Mouse (Mus musculus): ENCODE measurements at regions not wholly inside any gene's neighbourhood (a gene's known extent, or its start where the extent isn't known, plus 50 kb on each side); places are given as distances from the start of the nearest gene placed in this dataset.
"Not testable (repeated sequence)": the region's sequence is repeated elsewhere in the genome, so short reads cannot be mapped to it uniquely, and the experiment has no call there.

DNA sequence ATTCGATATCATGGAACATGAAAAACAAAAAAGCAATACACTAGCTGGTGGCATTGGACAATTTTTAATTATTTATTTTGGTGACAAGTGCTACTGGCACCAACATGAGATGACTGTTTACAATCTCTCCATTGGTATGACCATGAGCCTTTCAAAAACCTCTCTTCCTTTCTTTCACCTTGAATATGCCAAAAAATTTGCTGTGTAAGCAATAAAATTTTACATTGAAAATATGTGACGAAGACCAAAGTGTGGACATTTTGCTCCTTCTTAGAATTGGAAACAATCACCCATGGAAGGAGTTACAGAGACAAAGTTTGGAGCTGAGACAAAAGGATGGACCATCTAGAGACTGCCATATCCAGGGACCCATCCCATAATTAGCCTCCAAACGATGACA, 83.4 kb upstream of the Gm49339 start:
- H3K79me2 ChIP-seq (replicated peaks; ENCODE audit: control insufficient read depth, insufficient read depth, low read length); H3K36me3 ChIP-seq (ENCODE audit: control insufficient read depth, insufficient read depth, low read length); H3K9ac ChIP-seq (ENCODE audit: low read depth, low read length); H3K4me1 ChIP-seq (ENCODE audit: control insufficient read depth, insufficient read depth, low read length); H3K27ac ChIP-seq; H3K4me3 ChIP-seq; H3K27me3 ChIP-seq (ENCODE audit: control insufficient read depth, insufficient read depth, low read length); DNase-seq; intact Hi-C loops (cut with DNase I): not testable (repeated sequence)
- WGBS, result 71% methylated on average over 3 of the region's 3 CpGs

DNA sequence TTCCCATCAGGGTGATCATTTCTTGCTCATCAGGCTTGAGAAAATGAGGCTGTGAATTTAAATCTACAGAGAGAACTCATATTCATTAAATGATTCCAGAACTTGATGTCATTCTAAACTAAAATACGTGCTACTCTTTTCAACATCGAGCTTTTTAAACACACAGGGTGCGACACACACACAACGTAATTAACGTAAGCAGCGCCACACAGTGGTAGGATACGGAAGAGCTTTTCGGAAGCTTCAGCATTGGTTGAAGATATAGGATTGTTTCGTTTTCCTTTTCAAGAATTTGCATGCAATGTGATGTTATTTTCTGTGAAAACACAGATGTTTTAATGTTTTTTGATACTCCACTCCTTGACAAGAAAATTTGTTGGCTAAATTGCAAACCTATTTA, 75.3 kb upstream of the Gm49339 start:
- no peaks in the 10 kb centered on the region for H3K4me1 ChIP-seq (ENCODE audit: control insufficient read depth, insufficient read depth, low read length)
- no peak overlapping the region for H3K27ac ChIP-seq
- H3K4me3 ChIP-seq, result no peak overlapping the region
- whole genome bisulfite sequencing, result 3% methylated on average over 9 of the region's 9 CpGs
- H3K79me2 ChIP-seq (replicated peaks; ENCODE audit: control insufficient read depth, insufficient read depth, low read length), result no peaks in the 10 kb centered on the region
- no peak overlapping the region for H3K9ac ChIP-seq (ENCODE audit: low read depth, low read length)
- TF ChIP-seq POLR2A (IDR thresholded peaks at IDR 0.05; ENCODE audit: insufficient read depth, low read depth, low read length), result no peak
- no peak for TF ChIP-seq EP300 (IDR thresholded peaks at IDR 0.05; ENCODE audit: insufficient read depth, low read depth, low read length)
- peak; percentile 72 for TF ChIP-seq CTCF (IDR thresholded peaks at IDR 0.05)
- DNase-seq, result peak; percentile 26 to 27
- intact Hi-C loops (cut with DNase I), result loop anchor here (2.0 to 10.0 kb wide), 2 partner anchors 520 to 700 kb away; no protein-coding TSS in a partner anchor
- H3K36me3 ChIP-seq (ENCODE audit: control insufficient read depth, insufficient read depth, low read length), result no peaks in the 10 kb centered on the region
- no peaks in the 10 kb centered on the region for H3K27me3 ChIP-seq (ENCODE audit: control insufficient read depth, insufficient read depth, low read length)

DNA sequence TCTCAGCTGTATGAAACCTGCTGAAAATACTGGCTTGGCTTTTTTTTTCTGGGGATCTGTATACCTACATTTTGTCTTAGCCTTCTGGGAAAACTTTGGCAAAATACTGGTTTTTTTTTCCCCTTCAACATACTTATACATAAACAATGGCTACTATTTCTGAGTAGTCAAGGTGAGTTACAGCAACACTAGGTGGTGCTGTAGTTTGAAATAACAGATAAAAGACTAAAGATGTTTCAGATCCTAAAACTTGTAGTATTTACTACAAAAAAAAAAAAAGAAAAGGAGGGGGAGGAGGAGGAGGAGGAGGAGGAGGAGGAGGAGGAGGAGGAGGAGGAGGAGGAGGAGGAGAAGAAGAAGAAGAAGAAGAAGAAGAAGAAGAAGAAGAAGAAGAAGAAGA, 67.6 kb upstream of the Gm49339 start:
- no peak for TF ChIP-seq POLR2A (IDR thresholded peaks at IDR 0.05; ENCODE audit: insufficient read depth, low read depth, low read length)
- TF ChIP-seq CTCF (IDR thresholded peaks at IDR 0.05), result no peak
- no peak for TF ChIP-seq EP300 (IDR thresholded peaks at IDR 0.05; ENCODE audit: insufficient read depth, low read depth, low read length)
- intact Hi-C loops (cut with DNase I), result no loop called here
- no peaks in the 10 kb centered on the region for H3K27me3 ChIP-seq (ENCODE audit: control insufficient read depth, insufficient read depth, low read length)

DNA sequence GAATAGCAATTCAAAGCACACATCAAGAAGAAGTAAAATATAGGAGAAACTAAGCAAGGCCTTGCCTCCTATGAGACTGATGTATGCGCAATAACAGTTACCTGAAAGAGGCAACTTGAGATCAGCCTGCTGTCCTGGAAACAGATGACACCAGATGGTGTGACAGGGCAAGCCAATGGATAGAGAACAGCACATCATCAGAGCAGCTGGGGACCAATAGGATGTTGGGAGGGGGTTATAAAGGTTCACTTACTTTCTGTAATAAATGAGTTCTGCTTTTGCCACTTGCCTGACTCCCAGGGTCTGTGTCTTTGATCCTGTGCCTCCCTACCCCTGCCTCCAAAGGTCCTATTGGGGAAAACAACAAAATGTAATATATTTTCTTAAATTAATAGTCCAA, 65.9 kb upstream of the Gm49339 start:
- no peak overlapping the region for H3K9ac ChIP-seq (ENCODE audit: low read depth, low read length)
- DNase-seq, result no peak
- H3K27me3 ChIP-seq (ENCODE audit: control insufficient read depth, insufficient read depth, low read length), result no peaks in the 10 kb centered on the region
- H3K4me3 ChIP-seq, result no peak overlapping the region
- intact Hi-C loops (cut with DNase I), result no loop called here
- no peaks in the 10 kb centered on the region for H3K79me2 ChIP-seq (replicated peaks; ENCODE audit: control insufficient read depth, insufficient read depth, low read length)
- H3K36me3 ChIP-seq (ENCODE audit: control insufficient read depth, insufficient read depth, low read length), result no peaks in the 10 kb centered on the region
- no peak overlapping the region for H3K27ac ChIP-seq
- no peak for TF ChIP-seq CTCF (IDR thresholded peaks at IDR 0.05)
- TF ChIP-seq POLR2A (IDR thresholded peaks at IDR 0.05; ENCODE audit: insufficient read depth, low read depth, low read length), result no peak
- no peak for TF ChIP-seq EP300 (IDR thresholded peaks at IDR 0.05; ENCODE audit: insufficient read depth, low read depth, low read length)
- H3K4me1 ChIP-seq (ENCODE audit: control insufficient read depth, insufficient read depth, low read length), result no peaks in the 10 kb centered on the region
- WGBS, result 98% methylated on average over 1 of the region's 1 CpGs

More for the DNA sequence above, 67.6 kb upstream of the Gm49339 start:
- Histone ChIP-seq H3K4me3 (no peak overlapping the region), H3K36me3 (ENCODE audit: control insufficient read depth, insufficient read depth, low read length) (no peaks in the 10 kb centered on the region), H3K27ac (no peak overlapping the region), H3K4me1 (ENCODE audit: control insufficient read depth, insufficient read depth, low read length) (no peaks in the 10 kb centered on the region), H3K9ac (ENCODE audit: low read depth, low read length) (no peak overlapping the region), H3K79me2 (replicated peaks; ENCODE audit: control insufficient read depth, insufficient read depth, low read length) (no peaks in the 10 kb centered on the region)
- no peak for DNase-seq

DNA sequence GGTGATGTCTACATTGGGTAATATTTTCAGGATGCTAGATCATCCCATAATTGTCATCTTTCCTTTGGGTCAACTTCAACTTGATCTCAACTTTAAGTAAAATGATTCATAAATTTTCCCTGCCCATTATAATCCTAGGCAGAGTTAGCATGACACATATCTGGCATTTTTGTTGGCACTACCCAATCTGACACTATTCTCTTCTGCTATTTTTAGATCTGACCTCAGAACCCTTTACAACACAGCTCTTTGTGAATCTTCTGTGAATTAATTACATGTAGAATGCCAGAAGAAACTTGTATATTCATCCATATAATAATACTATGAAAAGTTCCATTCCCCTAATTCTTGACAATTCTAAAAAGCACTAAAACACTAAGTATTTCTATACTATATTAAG, 63.7 kb upstream of the Gm49339 start:
- intact Hi-C loops (cut with DNase I), result no loop called here
- Histone ChIP-seq H3K4me3 (no peak overlapping the region), H3K27ac (no peak overlapping the region), H3K9ac (ENCODE audit: low read depth, low read length) (no peak overlapping the region), H3K36me3 (ENCODE audit: control insufficient read depth, insufficient read depth, low read length) (no peaks in the 10 kb centered on the region), H3K79me2 (replicated peaks; ENCODE audit: control insufficient read depth, insufficient read depth, low read length) (no peaks in the 10 kb centered on the region), H3K27me3 (ENCODE audit: control insufficient read depth, insufficient read depth, low read length) (no peaks in the 10 kb centered on the region), H3K4me1 (ENCODE audit: control insufficient read depth, insufficient read depth, low read length) (no peaks in the 10 kb centered on the region)
- TF ChIP-seq EP300 (IDR thresholded peaks at IDR 0.05; ENCODE audit: insufficient read depth, low read depth, low read length) (no peak), POLR2A (IDR thresholded peaks at IDR 0.05; ENCODE audit: insufficient read depth, low read depth, low read length) (no peak), CTCF (IDR thresholded peaks at IDR 0.05) (no peak)
- no peak for DNase-seq

DNA sequence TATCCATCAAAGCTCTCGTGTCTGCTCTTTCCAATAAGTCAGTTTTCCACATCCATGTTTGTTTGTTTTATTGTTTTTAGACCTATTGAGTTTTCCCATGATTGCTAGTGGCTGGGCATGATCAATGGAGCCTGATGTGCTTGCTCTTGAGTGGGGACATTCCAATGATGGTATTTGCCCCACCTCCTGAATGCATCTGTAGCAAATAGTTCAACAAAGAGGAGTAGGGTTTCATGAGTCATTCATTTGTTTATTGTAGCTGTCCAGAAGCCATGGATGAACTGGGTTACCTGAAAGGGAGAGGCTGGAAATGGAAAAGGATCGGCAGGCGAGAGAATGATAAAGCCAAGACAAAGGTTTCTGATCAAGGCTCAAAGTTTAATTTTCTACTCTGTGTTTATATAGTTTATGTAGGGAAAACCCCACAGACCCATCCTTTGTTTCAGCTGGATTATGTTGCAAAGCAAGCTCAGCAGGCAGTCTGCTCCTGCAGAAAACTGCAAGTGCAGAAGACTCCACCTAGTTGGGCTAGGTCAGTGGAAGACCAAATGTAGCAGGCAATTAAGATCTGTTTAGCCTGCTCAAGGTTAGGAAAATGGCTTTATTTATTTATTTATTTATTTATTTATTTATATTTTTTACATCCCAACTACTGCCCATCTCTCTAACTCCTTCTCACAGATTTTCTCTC, 63.0 kb upstream of the Gm49339 start:
- no peak overlapping the region for H3K27ac ChIP-seq
- no peak overlapping the region for H3K9ac ChIP-seq (ENCODE audit: low read depth, low read length)
- no peak for TF ChIP-seq POLR2A (IDR thresholded peaks at IDR 0.05; ENCODE audit: insufficient read depth, low read depth, low read length)
- TF ChIP-seq EP300 (IDR thresholded peaks at IDR 0.05; ENCODE audit: insufficient read depth, low read depth, low read length), result no peak
- TF ChIP-seq CTCF (IDR thresholded peaks at IDR 0.05), result no peak
- H3K27me3 ChIP-seq (ENCODE audit: control insufficient read depth, insufficient read depth, low read length), result no peaks in the 10 kb centered on the region
- DNase-seq, result no peak
- H3K4me1 ChIP-seq (ENCODE audit: control insufficient read depth, insufficient read depth, low read length), result no peaks in the 10 kb centered on the region
- no peaks in the 10 kb centered on the region for H3K36me3 ChIP-seq (ENCODE audit: control insufficient read depth, insufficient read depth, low read length)
- 82% methylated on average over 3 of the region's 3 CpGs for WGBS
- no peaks in the 10 kb centered on the region for H3K79me2 ChIP-seq (replicated peaks; ENCODE audit: control insufficient read depth, insufficient read depth, low read length)
- H3K4me3 ChIP-seq, result no peak overlapping the region
- intact Hi-C loops (cut with DNase I), result no loop called here

Data from heart, adult 2 months (tissue).